Mouse (Mus musculus) lung, postnatal 0 days (tissue): ENCODE data around the gene Pp2d1. TPM values are rescaled to one million over a fixed set of nuclear protein-coding genes. Genes with fewer than 3 reads are reported as not detected.
"Not testable (repeated sequence)": the region's sequence is repeated elsewhere in the genome, so short reads cannot be mapped to it uniquely, and the experiment has no call there.

ENCODE experiments used
- ATAC-seq: fragments of 200-750 bp; cut with Nextera tagmentation; 2 replicates; pipeline ENCODE4 v1.8.0; 2017; ENCODE audit warnings: moderate library complexity
- DNase-seq: peaks from one replicate; pipeline ENCODE4 v3.0.0-alpha.2; 2016; ENCODE audit warnings: low spot score
- H3K27ac ChIP-seq: fragments of 300-500 bp; sonication (generic); 2 replicates; pipeline ENCODE4 v1.5.1; 2014; ENCODE audit warnings: antibody characterized with exemption, mild to moderate bottlenecking, low read length, mixed read lengths
- H3K27me3 ChIP-seq: fragments of 300-500 bp; sonication (generic); replicated peaks from 2 replicates; pipeline ENCODE4 v1.6.1; 2014; ENCODE audit warnings: low read length, mixed read lengths; ENCODE audit not compliant: insufficient read depth
- H3K36me3 ChIP-seq: fragments of 300-500 bp; sonication (generic); 2 replicates; pipeline ENCODE4 v1.6.1; 2014; ENCODE audit warnings: low read length, mixed read lengths; ENCODE audit not compliant: insufficient read depth
- H3K4me1 ChIP-seq: fragments of 300-500 bp; sonication (generic); 2 replicates; pipeline ENCODE4 v1.6.1; 2014; ENCODE audit warnings: antibody characterized with exemption, low read depth, low read length, mixed read lengths; ENCODE audit not compliant: insufficient read depth
- H3K4me2 ChIP-seq: fragments of 300-500 bp; sonication (generic); replicated peaks from 2 replicates; pipeline ENCODE4 v1.6.1; 2014; ENCODE audit warnings: low read depth, mild to moderate bottlenecking, low read length, moderate library complexity, mixed read lengths
- H3K4me3 ChIP-seq: fragments of 300-500 bp; sonication (generic); 2 replicates; pipeline ENCODE4 v1.5.1; 2014; ENCODE audit warnings: low read depth, low read length
- H3K9ac ChIP-seq: fragments of 300-500 bp; sonication (generic); replicated peaks from 2 replicates; pipeline ENCODE4 v1.6.1; 2014; ENCODE audit warnings: low read depth, mild to moderate bottlenecking
- H3K9me3 ChIP-seq: fragments of 300-500 bp; sonication (generic); 2 replicates; pipeline ENCODE4 v1.6.1; 2016; ENCODE audit warnings: low read length, mixed read lengths
- CTCF ChIP-seq: IDR thresholded peaks from 2 replicates; pipeline ENCODE4 v1.5.1; 2016; ENCODE audit warnings: antibody characterized with exemption, mild to moderate bottlenecking
- EP300 ChIP-seq: IDR thresholded peaks from 2 replicates; pipeline ENCODE4 v1.6.1; 2016; ENCODE audit warnings: antibody characterized with exemption, mild to moderate bottlenecking, control low read depth
- WGBS: fragments of 180-500 bp; shearing (Covaris S2); extraction: QIAGEN DNeasy Blood & Tissue Kit; methylation state at CpG from one replicate; pipeline ENCODE4 v1.1.7; 2014; 5-methylcytosine and 5-hydroxymethylcytosine counted together
- polyA plus RNA-seq: library from polyadenylated mRNA; unstranded; fragments of >200 nt; fragmentation: Nextera tagmentation; extraction: Ambion mirVana; gene quantifications from 2 replicates; pipeline ENCODE4 v1.2.1, GENCODE M21; 2015

Gene Pp2d1
- 0.23 and 0.27 TPM in 2 replicates for polyA plus RNA-seq

DNA sequence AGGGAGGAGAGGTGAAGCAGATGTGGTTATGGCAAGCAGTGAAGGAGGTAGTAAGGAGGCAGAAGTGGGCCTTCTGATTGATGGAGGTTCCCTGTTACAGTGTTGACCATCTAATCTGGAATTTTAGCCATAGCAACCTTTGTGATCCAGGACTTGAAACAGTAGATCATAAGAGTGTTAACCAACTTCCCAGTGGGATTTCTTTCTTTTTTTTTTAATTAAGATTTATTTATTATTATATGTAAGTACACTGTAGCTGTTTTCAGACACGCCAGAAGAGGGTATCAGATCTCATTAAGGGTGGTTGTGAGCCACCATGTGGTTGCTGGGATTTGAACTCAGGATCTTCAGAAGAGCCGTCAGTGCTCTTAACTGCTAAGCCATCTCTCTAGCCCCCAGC, at the start of gene Pp2d1:
Pp2d1 (minus strand) TSS at position 101 of the 400 bp plus-strand sequence.
- H3K27me3 ChIP-seq, H3K36me3 ChIP-seq, H3K4me3 ChIP-seq, H3K9me3 ChIP-seq, H3K4me1 ChIP-seq, ATAC-seq, H3K27ac ChIP-seq, DNase-seq, H3K9ac ChIP-seq, H3K4me2 ChIP-seq: not testable (repeated sequence)
- 89% methylated on average over 2 of the region's 2 CpGs for WGBS

DNA sequence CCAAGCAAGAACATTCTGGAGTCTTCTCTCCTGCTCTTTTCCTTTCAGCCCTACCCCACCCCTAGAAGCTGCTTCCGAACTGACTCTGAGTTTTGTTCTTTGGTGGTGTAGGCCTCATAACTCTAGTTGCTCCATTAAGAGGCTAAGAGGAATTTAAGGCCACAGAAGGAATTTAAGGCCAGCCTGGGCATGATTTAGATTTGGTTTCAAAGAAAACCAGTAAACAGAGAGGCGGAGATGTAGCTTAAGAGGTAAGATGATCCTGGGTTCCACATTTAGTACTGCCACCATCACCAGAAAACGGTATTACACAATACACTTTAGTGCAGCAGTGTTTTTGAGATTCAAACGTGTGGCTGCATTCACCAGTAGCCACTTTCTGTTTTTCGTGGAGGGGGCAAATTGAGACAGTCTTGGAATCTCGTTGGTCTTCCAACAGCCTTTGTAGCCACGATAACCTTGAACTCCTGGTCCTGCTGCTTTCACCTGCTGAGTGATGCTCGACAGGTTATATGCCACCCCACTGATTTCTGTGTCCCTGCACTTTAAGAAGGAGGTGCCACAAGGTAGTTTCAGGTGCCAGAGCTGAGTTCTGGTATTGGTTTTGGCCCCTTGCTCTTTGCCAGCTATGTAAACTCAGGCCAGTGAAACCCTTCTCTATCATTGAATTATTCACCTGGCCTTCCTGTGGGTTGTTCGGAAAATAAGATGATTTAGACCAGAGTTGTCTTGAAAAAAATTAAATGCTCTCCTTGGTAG, 49.0 kb upstream of the Pp2d1 start:
- H3K27ac ChIP-seq, result 0 out of 2 replicates have a peak overlapping the region, but pooled peaks have one; percentile 81
- 74% methylated on average over 9 of the region's 9 CpGs for WGBS
- peaks cover 11% of the 10 kb centered on the region for H3K4me1 ChIP-seq
- no peak overlapping the region for H3K4me2 ChIP-seq
- no peaks in the 10 kb centered on the region for H3K27me3 ChIP-seq
- DNase-seq, result no peak
- ATAC-seq, result no peak
- no peak for TF ChIP-seq EP300
- TF ChIP-seq CTCF, result no peak
- H3K9ac ChIP-seq, result no peak overlapping the region
- H3K36me3 ChIP-seq, result no peaks in the 10 kb centered on the region
- no peak overlapping the region for H3K4me3 ChIP-seq
- H3K9me3 ChIP-seq, result no peaks in the 10 kb centered on the region

DNA sequence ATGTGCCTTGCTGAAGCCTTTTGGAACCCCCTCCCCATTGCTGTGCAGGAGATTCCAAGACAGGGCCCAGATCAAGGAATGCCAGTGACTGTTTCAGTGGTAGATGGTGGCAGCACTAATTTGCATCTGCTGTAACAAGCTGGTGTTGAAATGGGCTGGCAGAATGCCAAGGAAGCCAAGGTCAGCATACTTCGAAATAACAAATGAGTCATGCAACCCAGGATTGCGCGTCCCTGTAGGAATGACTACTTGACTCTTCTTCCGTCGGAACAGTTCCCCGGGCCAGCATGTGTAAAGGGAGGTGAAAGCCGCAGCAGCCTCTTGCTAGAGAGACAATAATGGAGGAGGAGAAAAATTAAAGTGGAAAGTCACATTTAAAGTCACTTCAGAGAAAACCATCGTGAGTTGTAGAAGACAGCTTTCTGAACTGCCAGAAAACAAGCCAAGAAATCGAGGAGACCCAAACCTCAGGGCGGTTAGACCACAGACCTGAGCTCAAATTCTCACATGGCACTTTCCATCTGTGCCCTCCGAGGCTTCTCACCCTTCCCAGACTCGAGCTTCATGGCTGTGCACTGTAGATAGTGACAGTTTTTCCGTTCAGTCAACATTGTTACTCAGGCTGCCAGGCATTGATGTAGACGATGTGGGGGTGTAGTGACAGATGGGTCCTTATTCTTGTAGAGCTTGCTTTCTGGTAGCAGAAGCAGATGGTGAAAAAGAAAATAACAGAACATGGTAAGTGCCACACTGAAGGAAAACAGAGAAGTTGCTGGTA, 48.0 kb upstream of the Pp2d1 start:
- Histone ChIP-seq H3K27ac (peak overlapping the region; percentile 81), H3K4me1 (peaks cover 11% of the 10 kb centered on the region), H3K9ac (no peak overlapping the region), H3K4me2 (peak overlapping the region; percentile 27; the same call in 1 of the 2 replicates), H3K36me3 (no peaks in the 10 kb centered on the region), H3K9me3 (no peaks in the 10 kb centered on the region), H3K27me3 (no peaks in the 10 kb centered on the region), H3K4me3 (no peak overlapping the region)
- TF ChIP-seq CTCF, result no peak
- peak; percentile 93 for TF ChIP-seq EP300
- WGBS, result 17% methylated on average over 14 of the region's 14 CpGs
- peak; percentile 96 for ATAC-seq
- DNase-seq, result peak; percentile 97

DNA sequence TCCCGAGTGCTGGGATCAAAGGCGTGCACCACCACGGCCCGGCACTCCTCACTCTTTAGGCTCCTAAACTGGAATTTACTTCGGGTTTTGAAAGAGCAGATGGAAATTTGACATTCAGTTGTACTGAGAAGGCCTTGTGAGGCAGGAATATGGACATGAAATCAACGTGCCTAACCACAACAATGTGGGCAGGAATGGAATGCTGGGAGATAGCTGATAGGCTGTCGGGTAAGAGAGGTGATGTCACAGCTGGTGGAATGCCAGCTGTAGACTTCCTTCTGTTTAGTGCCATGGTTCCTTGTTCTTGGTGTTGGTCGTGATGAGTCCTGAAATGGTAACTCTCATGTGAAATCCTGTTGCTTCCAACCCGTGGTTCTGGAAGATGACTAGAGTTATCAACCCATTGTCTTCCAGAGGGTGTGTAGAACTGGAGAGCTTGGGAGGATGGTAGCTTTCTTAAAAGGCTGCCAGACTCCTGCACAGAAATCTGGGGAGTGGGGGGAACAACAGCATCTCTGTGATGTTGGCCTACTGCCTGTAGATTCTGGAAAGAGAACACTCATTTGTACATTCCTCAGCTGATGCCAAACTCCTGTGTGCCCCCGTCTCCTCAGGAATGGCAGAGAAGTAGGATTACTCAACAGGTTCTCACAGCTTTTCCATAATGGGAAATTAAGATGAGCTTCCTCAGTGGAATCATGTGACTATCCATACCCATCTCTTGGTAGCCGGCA, 44.8 kb upstream of the Pp2d1 start:
- Histone ChIP-seq H3K9me3 (no peaks in the 10 kb centered on the region), H3K27ac (no peak overlapping the region), H3K9ac (no peak overlapping the region), H3K4me2 (no peak overlapping the region), H3K36me3 (no peaks in the 10 kb centered on the region), H3K4me1 (peaks cover 11% of the 10 kb centered on the region), H3K27me3 (no peaks in the 10 kb centered on the region), H3K4me3 (no peak overlapping the region)
- TF ChIP-seq CTCF (no peak), EP300 (no peak)
- WGBS, result 68% methylated on average over 11 of the region's 11 CpGs
- DNase-seq, result peak; percentile 53
- ATAC-seq, result 0 out of 2 replicates have a peak, but pooled peaks have one; percentile 18

DNA sequence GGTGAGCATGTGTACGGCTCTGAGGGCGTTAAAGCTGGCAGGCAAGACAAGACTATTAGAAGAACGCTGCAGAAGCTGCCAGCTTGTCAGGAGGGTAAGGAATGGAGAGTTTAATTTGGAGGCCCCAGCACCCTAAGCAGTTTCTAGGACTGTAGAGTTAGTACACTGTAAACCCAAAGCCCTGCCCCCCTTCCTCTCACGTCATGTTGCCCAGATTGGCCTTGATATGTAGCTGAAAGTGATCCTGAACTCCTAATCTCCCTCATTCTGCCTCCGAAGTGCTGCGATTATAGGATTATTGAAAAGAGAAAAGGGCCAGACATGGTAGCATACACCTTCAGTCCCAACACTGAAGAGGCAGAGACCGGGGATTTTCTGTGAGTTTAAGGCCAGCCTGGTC, 43.6 kb upstream of the Pp2d1 start:
- no peak for DNase-seq

More for the DNA sequence above, 43.6 kb upstream of the Pp2d1 start:
- H3K9ac ChIP-seq, result no peak overlapping the region
- H3K4me1 ChIP-seq, result peaks cover 6% of the 10 kb centered on the region
- H3K4me3 ChIP-seq, result no peak overlapping the region
- H3K9me3 ChIP-seq, result no peaks in the 10 kb centered on the region
- H3K36me3 ChIP-seq, result no peaks in the 10 kb centered on the region
- no peak overlapping the region for H3K27ac ChIP-seq
- no peak for ATAC-seq
- no peaks in the 10 kb centered on the region for H3K27me3 ChIP-seq
- no peak overlapping the region for H3K4me2 ChIP-seq
- 94% methylated on average over 7 of the region's 7 CpGs for WGBS
- TF ChIP-seq CTCF, result no peak
- TF ChIP-seq EP300, result no peak
